Mouse (Mus musculus) CD8-positive naive resting alpha-beta T cell, adult 2 months (primary cell): Measurements from ENCODE around the gene Pcbp1.
"Not testable (repeated sequence)": the region's sequence is repeated elsewhere in the genome, so short reads cannot be mapped to it uniquely, and the experiment has no call there.

Source experiments
- DNase-seq, 2 experiments: peaks; one replicate each; pipeline ENCODE4 v3.0.0; 2022; ENCODE audit warnings: low read depth in 2 of 2, low spot score in 2 of 2

Pcbp1 gene

GRCm38 (mm10) chr6:86495661-86496060 lies 30.5 kb downstream of the Pcbp1 start:
- DNase-seq = no peak

GRCm38 (mm10) chr6:86494767-86495166 lies 31.4 kb downstream of the Pcbp1 start:
- DNase-seq = no peak

GRCm38 (mm10) chr6:86493469-86494263 lies 32.5 kb downstream of the Pcbp1 start:
- DNase-seq = no peak

GRCm38 (mm10) chr6:86490413-86490812 lies 35.7 kb downstream of the Pcbp1 start:
- not testable (repeated sequence) for DNase-seq

- no peak for DNase-seq
Measured at GRCm38 (mm10) chr6:86489945-86490344, 36.2 kb downstream of the Pcbp1 start.

GRCm38 (mm10) chr6:86488149-86488485 lies 38.0 kb downstream of the Pcbp1 start:
- no peak for DNase-seq

- DNase-seq = peak; percentile 49 to 70
Measured at GRCm38 (mm10) chr6:86487358-86488148, 38.6 kb downstream of the Pcbp1 start.

- DNase-seq = no peak
Measured at GRCm38 (mm10) chr6:86485943-86486640, 40.0 kb downstream of the Pcbp1 start.

- no peak for DNase-seq
Measured at GRCm38 (mm10) chr6:86481871-86482270, 44.2 kb downstream of the Pcbp1 start.

GRCm38 (mm10) chr6:86480189-86480831 lies 45.8 kb downstream of the Pcbp1 start:
- no peak for DNase-seq

- DNase-seq = no peak
Measured at GRCm38 (mm10) chr6:86479816-86480188, 46.3 kb downstream of the Pcbp1 start.

GRCm38 (mm10) chr6:86479311-86479710 lies 46.8 kb downstream of the Pcbp1 start:
- no peak for DNase-seq

GRCm38 (mm10) chr6:86476931-86477330 lies 49.2 kb downstream of the Pcbp1 start:
- no peak for DNase-seq

GRCm38 (mm10) chr6:86475462-86476167 lies 50.5 kb downstream of the Pcbp1 start:
- no peak for DNase-seq

- no peak for DNase-seq
Measured at GRCm38 (mm10) chr6:86474646-86475181, 51.4 kb downstream of the Pcbp1 start.
